Mouse (Mus musculus): ENCODE measurements around the gene Ap2a1.

- TF ChIP-seq CTCF (IDR thresholded peaks at IDR 0.05; ENCODE audit: low read depth, low read length): no peak
- TF ChIP-seq POLR2A (IDR thresholded peaks at IDR 0.05; ENCODE audit: borderline replicate concordance, low read depth, low read length): no peak
Observed at GRCm38 (mm10) chr7:44952611-44953306, 23.5 kb upstream of the Ap2a1 start.

All from bone marrow macrophage, adult 2 months (primary cell).